Mouse (Mus musculus) brain, embryonic 14.5 days (tissue): Measurements from ENCODE around the gene Thap11. TPM values are rescaled to one million over a fixed set of nuclear protein-coding genes. Genes with fewer than 3 reads are reported as not detected.
A peak's percentile ranks its signal among the peaks of the same experiment; 100 is the strongest.

Source experiments
- DNase-seq: peaks from one replicate; pipeline ENCODE4 v3.0.0-alpha.2; 2011; ENCODE audit warnings: low read depth
- CTCF ChIP-seq: fragments of 200-500 bp; IDR thresholded peaks from 2 replicates; pipeline ENCODE4 v1.5.1; 2012; ENCODE audit warnings: inconsistent platforms, mild to moderate bottlenecking, moderate library complexity, borderline replicate concordance; ENCODE audit not compliant: insufficient read depth, insufficient read length; ENCODE audit errors: extremely low read depth
- POLR2A ChIP-seq: fragments of 200-500 bp; IDR thresholded peaks from 2 replicates; pipeline ENCODE4 v1.6.1; 2012; ENCODE audit warnings: mild to moderate bottlenecking, inconsistent platforms, borderline replicate concordance; ENCODE audit not compliant: poor library complexity, insufficient read depth, insufficient read length, severe bottlenecking; ENCODE audit errors: extremely low read depth
- polyA plus RNA-seq: library from polyadenylated mRNA; depleted of rRNA; stranded (reverse); fragments of >200 nt; gene quantifications from 2 replicates; pipeline ENCODE4 v1.2.3, GENCODE M21; 2012; rRNA removed

Thap11 gene
- 61.3 and 78.5 TPM in 2 replicates for polyA plus RNA-seq

GRCm38 (mm10) chr8:105854715-105855216 is at the start of gene Thap11:
Gene Thap11 (plus strand): TSS chr8:105855132.
- DNase-seq: peak; percentile 97
- TF ChIP-seq POLR2A (peak; percentile 61; the same call in 1 of the 2 replicates), CTCF (peak; percentile 91)

- TF ChIP-seq POLR2A (no peak), CTCF (no peak)
- no peak for DNase-seq
Observed at GRCm38 (mm10) chr8:105805346-105805745, 49.6 kb upstream of the Thap11 start.

GRCm38 (mm10) chr8:105805964-105806363 is 49.0 kb upstream of the Thap11 start:
- no peak for DNase-seq
- TF ChIP-seq POLR2A (no peak), CTCF (no peak)

GRCm38 (mm10) chr8:105807766-105808165 is 47.2 kb upstream of the Thap11 start:
- DNase-seq: no peak
- no peak for TF ChIP-seq POLR2A
- TF ChIP-seq CTCF: no peak

- no peak for DNase-seq
- TF ChIP-seq POLR2A (no peak), CTCF (no peak)
Observed at GRCm38 (mm10) chr8:105808480-105808879, 46.5 kb upstream of the Thap11 start.

- no peak for TF ChIP-seq CTCF
- no peak for TF ChIP-seq POLR2A
- no peak for DNase-seq
Observed at GRCm38 (mm10) chr8:105810245-105810786, 44.6 kb upstream of the Thap11 start.

GRCm38 (mm10) chr8:105811061-105811460 is 43.9 kb upstream of the Thap11 start:
- DNase-seq: no peak
- TF ChIP-seq POLR2A (no peak), CTCF (no peak)

- no peak for DNase-seq
- no peak for TF ChIP-seq CTCF
- TF ChIP-seq POLR2A: no peak
Observed at GRCm38 (mm10) chr8:105811543-105811942, 43.4 kb upstream of the Thap11 start.

- DNase-seq: no peak
- TF ChIP-seq CTCF: no peak
Observed at GRCm38 (mm10) chr8:105812511-105812910, 42.4 kb upstream of the Thap11 start.

- TF ChIP-seq POLR2A (no peak), CTCF (no peak)
- no peak for DNase-seq
Observed at GRCm38 (mm10) chr8:105813241-105813640, 41.7 kb upstream of the Thap11 start.

GRCm38 (mm10) chr8:105819659-105820058 is 35.3 kb upstream of the Thap11 start:
- no peak for DNase-seq
- TF ChIP-seq POLR2A (no peak), CTCF (no peak)

- DNase-seq: no peak
- TF ChIP-seq POLR2A (no peak), CTCF (no peak)
Observed at GRCm38 (mm10) chr8:105820925-105821324, 34.0 kb upstream of the Thap11 start.
